Mouse (Mus musculus): ENCODE data around the gene Defb21. TPM values are rescaled to one million over a fixed set of nuclear protein-coding genes. Genes with fewer than 3 reads are reported as not detected.

The Defb21 gene
- polyA plus RNA-seq, 1 experiment from 2014 or later, result not detected

- no peak overlapping the region for H3K4me3 ChIP-seq
- no peak for ATAC-seq (ENCODE audit: low FRiP score, low read depth)
- H3K9me3 ChIP-seq, result no peaks in the 10 kb centered on the region
- H3K36me3 ChIP-seq, result no peaks in the 10 kb centered on the region
- no peaks in the 10 kb centered on the region for H3K27me3 ChIP-seq
- no peaks in the 10 kb centered on the region for H3K4me1 ChIP-seq
- H3K4me2 ChIP-seq (replicated peaks), result no peak overlapping the region
- 89% methylated on average over 8 of the region's 8 CpGs for WGBS
- no peak overlapping the region for H3K27ac ChIP-seq
- no peak overlapping the region for H3K9ac ChIP-seq
These were observed 940 bp downstream of the Defb21 start for GRCm38 (mm10) chr2:152573484-152573883.

- 69% methylated on average over 7 of the region's 7 CpGs for WGBS
- H3K36me3 ChIP-seq, result no peaks in the 10 kb centered on the region
- ATAC-seq (ENCODE audit: low FRiP score, low read depth), result no peak
- H3K4me2 ChIP-seq (replicated peaks), result no peak within 1 kb of the TSS
- no peak within 1 kb of the TSS for H3K4me3 ChIP-seq
- no peaks in the 10 kb centered on the region for H3K27me3 ChIP-seq
- no peak within 1 kb of the TSS for H3K9ac ChIP-seq
- H3K4me1 ChIP-seq, result no peaks in the 10 kb centered on the region
- no peaks in the 10 kb centered on the region for H3K9me3 ChIP-seq
- H3K27ac ChIP-seq, result no peak within 1 kb of the TSS
These were observed 7.6 kb downstream of the Defb21 start, which contains the start of gene Defb19 for GRCm38 (mm10) chr2:152580107-152580506. Gene Defb19, minus strand, starts transcription at chr2:152580312.

- Histone ChIP-seq H3K36me3 (no peaks in the 10 kb centered on the region), H3K9me3 (no peaks in the 10 kb centered on the region), H3K4me2 (replicated peaks) (no peak overlapping the region), H3K4me1 (no peaks in the 10 kb centered on the region), H3K4me3 (no peak overlapping the region), H3K9ac (no peak overlapping the region), H3K27me3 (no peaks in the 10 kb centered on the region), H3K27ac (no peak overlapping the region)
- no peak for ATAC-seq (ENCODE audit: low FRiP score, low read depth)
- WGBS, result 88% methylated on average over 11 of the region's 11 CpGs
These were observed 8.1 kb downstream of the Defb21 start for GRCm38 (mm10) chr2:152580612-152581011.

GRCm38 (mm10) chr2:152586926-152587560, 14.5 kb downstream of the Defb21 start:
- no peaks in the 10 kb centered on the region for H3K27me3 ChIP-seq
- no peak overlapping the region for H3K9ac ChIP-seq
- no peak overlapping the region for H3K4me3 ChIP-seq
- no peak overlapping the region for H3K27ac ChIP-seq
- WGBS, result 66% methylated on average over 4 of the region's 4 CpGs
- 0 out of 2 replicates have a peak, but pooled peaks cover 5% of the 10 kb centered on the region for H3K4me1 ChIP-seq
- no peak overlapping the region for H3K4me2 ChIP-seq (replicated peaks)
- no peak for ATAC-seq (ENCODE audit: low FRiP score, low read depth)
- no peaks in the 10 kb centered on the region for H3K9me3 ChIP-seq
- H3K36me3 ChIP-seq, result no peaks in the 10 kb centered on the region

GRCm38 (mm10) chr2:152588450-152588849, 15.9 kb downstream of the Defb21 start:
- Histone ChIP-seq H3K27me3 (no peaks in the 10 kb centered on the region), H3K4me1 (0 out of 2 replicates have a peak, but pooled peaks cover 5% of the 10 kb centered on the region), H3K9me3 (no peaks in the 10 kb centered on the region), H3K4me3 (no peak overlapping the region), H3K27ac (no peak overlapping the region), H3K36me3 (no peaks in the 10 kb centered on the region), H3K4me2 (replicated peaks) (no peak overlapping the region), H3K9ac (no peak overlapping the region)
- WGBS, result 22% methylated on average over 2 of the region's 2 CpGs
- no peak for ATAC-seq (ENCODE audit: low FRiP score, low read depth)

GRCm38 (mm10) chr2:152589021-152589420, 16.5 kb downstream of the Defb21 start:
- H3K4me3 ChIP-seq, result no peak overlapping the region
- 39% methylated on average over 6 of the region's 6 CpGs for WGBS
- H3K4me2 ChIP-seq (replicated peaks), result no peak overlapping the region
- H3K4me1 ChIP-seq, result 0 out of 2 replicates have a peak, but pooled peaks cover 5% of the 10 kb centered on the region
- no peaks in the 10 kb centered on the region for H3K36me3 ChIP-seq
- H3K9ac ChIP-seq, result no peak overlapping the region
- H3K27ac ChIP-seq, result no peak overlapping the region
- no peaks in the 10 kb centered on the region for H3K9me3 ChIP-seq
- ATAC-seq (ENCODE audit: low FRiP score, low read depth), result no peak
- H3K27me3 ChIP-seq, result no peaks in the 10 kb centered on the region

- H3K27ac ChIP-seq, result no peak within 1 kb of the TSS
- H3K9me3 ChIP-seq, result no peaks in the 10 kb centered on the region
- H3K27me3 ChIP-seq, result no peaks in the 10 kb centered on the region
- no peak within 1 kb of the TSS for H3K9ac ChIP-seq
- no peaks in the 10 kb centered on the region for H3K4me1 ChIP-seq
- H3K36me3 ChIP-seq, result no peaks in the 10 kb centered on the region
- no peak for ATAC-seq (ENCODE audit: low FRiP score, low read depth)
- no peak within 1 kb of the TSS for H3K4me2 ChIP-seq (replicated peaks)
- H3K4me3 ChIP-seq, result no peak within 1 kb of the TSS
- 60% methylated on average over 7 of the region's 7 CpGs for WGBS
These were observed 26.8 kb downstream of the Defb21 start, which contains the start of gene Defb45 for GRCm38 (mm10) chr2:152599299-152599698. Gene Defb45, minus strand, starts transcription at chr2:152599399.

GRCm38 (mm10) chr2:152600076-152600475, 27.5 kb downstream of the Defb21 start:
- no peaks in the 10 kb centered on the region for H3K9me3 ChIP-seq
- no peak overlapping the region for H3K4me3 ChIP-seq
- H3K4me1 ChIP-seq, result no peaks in the 10 kb centered on the region
- WGBS, result 89% methylated on average over 6 of the region's 6 CpGs
- no peaks in the 10 kb centered on the region for H3K36me3 ChIP-seq
- H3K27me3 ChIP-seq, result no peaks in the 10 kb centered on the region
- no peak for ATAC-seq (ENCODE audit: low FRiP score, low read depth)
- no peak overlapping the region for H3K4me2 ChIP-seq (replicated peaks)
- no peak overlapping the region for H3K9ac ChIP-seq
- H3K27ac ChIP-seq, result no peak overlapping the region

- WGBS, result 74% methylated on average over 4 of the region's 4 CpGs
- Histone ChIP-seq H3K36me3 (no peaks in the 10 kb centered on the region), H3K9me3 (no peaks in the 10 kb centered on the region), H3K27ac (no peak overlapping the region), H3K4me2 (replicated peaks) (no peak overlapping the region), H3K4me1 (no peaks in the 10 kb centered on the region), H3K4me3 (no peak overlapping the region), H3K9ac (no peak overlapping the region), H3K27me3 (no peaks in the 10 kb centered on the region)
- no peak for ATAC-seq (ENCODE audit: low FRiP score, low read depth)
These were observed 28.9 kb downstream of the Defb21 start for GRCm38 (mm10) chr2:152601275-152601960.

- no peak for ATAC-seq (ENCODE audit: low FRiP score, low read depth)
- Histone ChIP-seq H3K4me2 (replicated peaks) (no peak within 1 kb of the TSS), H3K9me3 (no peaks in the 10 kb centered on the region), H3K4me3 (no peak within 1 kb of the TSS), H3K27me3 (no peaks in the 10 kb centered on the region), H3K27ac (no peak within 1 kb of the TSS), H3K9ac (no peak within 1 kb of the TSS), H3K4me1 (no peaks in the 10 kb centered on the region), H3K36me3 (no peaks in the 10 kb centered on the region)
- WGBS, result 82% methylated on average over 15 of the region's 15 CpGs
These were observed 31.5 kb downstream of the Defb21 start, which contains the start of gene Defb36 for GRCm38 (mm10) chr2:152604057-152604456. Gene Defb36, plus strand, starts transcription at chr2:152604327.

- Histone ChIP-seq H3K27ac (no peak overlapping the region), H3K4me3 (no peak overlapping the region), H3K27me3 (no peaks in the 10 kb centered on the region), H3K9ac (no peak overlapping the region), H3K4me2 (replicated peaks) (no peak overlapping the region), H3K9me3 (no peaks in the 10 kb centered on the region), H3K4me1 (no peaks in the 10 kb centered on the region), H3K36me3 (no peaks in the 10 kb centered on the region)
- ATAC-seq (ENCODE audit: low FRiP score, low read depth), result no peak
- WGBS, result 50% methylated on average over 6 of the region's 6 CpGs
These were observed 35.2 kb downstream of the Defb21 start for GRCm38 (mm10) chr2:152607746-152608145.

- ATAC-seq (ENCODE audit: low FRiP score, low read depth), result no peak
- H3K4me2 ChIP-seq (replicated peaks), result no peak overlapping the region
- no peak overlapping the region for H3K27ac ChIP-seq
- 75% methylated on average over 1 of the region's 1 CpGs for WGBS
- no peaks in the 10 kb centered on the region for H3K27me3 ChIP-seq
- no peaks in the 10 kb centered on the region for H3K4me1 ChIP-seq
- H3K4me3 ChIP-seq, result no peak overlapping the region
- no peaks in the 10 kb centered on the region for H3K36me3 ChIP-seq
- H3K9me3 ChIP-seq, result no peaks in the 10 kb centered on the region
- no peak overlapping the region for H3K9ac ChIP-seq
These were observed 36.2 kb downstream of the Defb21 start for GRCm38 (mm10) chr2:152608719-152609118.

Data from limb, embryonic 13.5 days (tissue).